In genomic region chr2:10784266-10784665, GRCm38 (mm10) we compare ENCODE assay signal across 19 mouse cellular contexts.
DNase-seq lines count a peak whose midpoint lies in the region; ATAC-seq and TF ChIP-seq lines count a peak whose summit lies in the region.
"Had no signal": no experiment of that assay in that cellular context is flagged by ENCODE, and none has a peak within 500 bp of the region (broad histone marks: within the 10 kb centered on the region; RNA-seq: fewer than 3 reads in every experiment).

No protein-coding gene starts in this region.

- H3K36me3 ChIP-seq in midbrain, embryonic 11.5 days (ENCODE audit: control insufficient read depth, insufficient read depth, low read length) = no peaks in the 10 kb centered on the region
- no peaks in the 10 kb centered on the region for H3K36me3 ChIP-seq in midbrain, postnatal 0 days (ENCODE audit: insufficient read depth, low read length)
- H3K36me3 ChIP-seq in stomach, embryonic 15.5 days = no peaks in the 10 kb centered on the region
- H3K36me3 ChIP-seq in stomach, postnatal 0 days (ENCODE audit: control insufficient read depth, insufficient read depth, low read length) = no peaks in the 10 kb centered on the region
- H3K36me3 ChIP-seq in myocyte (ENCODE audit: control insufficient read depth, insufficient read depth) = no peaks in the 10 kb centered on the region
- H3K36me3 ChIP-seq: heart, embryonic 13.5 days; hindbrain, embryonic 15.5 days had no signal

- no peaks in the 10 kb centered on the region for H3K9me3 ChIP-seq in midbrain, embryonic 11.5 days (ENCODE audit: control insufficient read depth, low read length)
- H3K9me3 ChIP-seq in midbrain, postnatal 0 days (ENCODE audit: low read length) = no peaks in the 10 kb centered on the region
- H3K9me3 ChIP-seq in stomach, embryonic 15.5 days = no peaks in the 10 kb centered on the region
- no peaks in the 10 kb centered on the region for H3K9me3 ChIP-seq in stomach, postnatal 0 days (ENCODE audit: control insufficient read depth, low read length)
- H3K9me3 ChIP-seq: heart, embryonic 13.5 days; hindbrain, embryonic 15.5 days had no signal

- H3K4me3 ChIP-seq in midbrain, embryonic 11.5 days (ENCODE audit: low read depth, low read length) = no peak overlapping the region
- no peak overlapping the region for H3K4me3 ChIP-seq in midbrain, postnatal 0 days (ENCODE audit: low read depth, low read length)
- H3K4me3 ChIP-seq in stomach, embryonic 15.5 days (replicated peaks) = no peak overlapping the region
- H3K4me3 ChIP-seq in stomach, postnatal 0 days (ENCODE audit: low read depth, low read length) = no peak overlapping the region
- H3K4me3 ChIP-seq in myocyte = no peak overlapping the region
- H3K4me3 ChIP-seq: heart, embryonic 13.5 days; hindbrain, embryonic 15.5 days had no signal

- H3K9ac ChIP-seq in midbrain, embryonic 11.5 days (ENCODE audit: low read length) = no peak overlapping the region
- no peak overlapping the region for H3K9ac ChIP-seq in midbrain, postnatal 0 days (replicated peaks; ENCODE audit: low read length, poor library complexity, severe bottlenecking)
- H3K9ac ChIP-seq in stomach, embryonic 15.5 days = no peak overlapping the region
- H3K9ac ChIP-seq in stomach, postnatal 0 days (ENCODE audit: low read length) = no peak overlapping the region
- H3K9ac ChIP-seq: heart, embryonic 13.5 days; hindbrain, embryonic 15.5 days had no signal

- H3ac ChIP-seq in myocyte (ENCODE audit: control insufficient read depth, insufficient read length) = no peak overlapping the region

- no peaks in the 10 kb centered on the region for H3K4me1 ChIP-seq in midbrain, embryonic 11.5 days (ENCODE audit: control insufficient read depth, insufficient read depth, low read length)
- H3K4me1 ChIP-seq in midbrain, postnatal 0 days (ENCODE audit: insufficient read depth, low read length) = no peaks in the 10 kb centered on the region
- no peaks in the 10 kb centered on the region for H3K4me1 ChIP-seq in stomach, embryonic 15.5 days
- no peaks in the 10 kb centered on the region for H3K4me1 ChIP-seq in stomach, postnatal 0 days (replicated peaks; ENCODE audit: control insufficient read depth, insufficient read depth)

- no peak overlapping the region for H3K4me2 ChIP-seq in midbrain, embryonic 11.5 days
- no peak overlapping the region for H3K4me2 ChIP-seq in midbrain, postnatal 0 days (ENCODE audit: low read depth, low read length, poor library complexity, severe bottlenecking)
- H3K4me2 ChIP-seq in stomach, embryonic 15.5 days = no peak overlapping the region
- no peak overlapping the region for H3K4me2 ChIP-seq in stomach, postnatal 0 days (replicated peaks; ENCODE audit: low read depth)
- peak overlapping the region; percentile 53 for H3K4me2 ChIP-seq in myocyte (ENCODE audit: low read depth)
- H3K4me2 ChIP-seq: heart, embryonic 13.5 days; hindbrain, embryonic 15.5 days had no signal

- DNase-seq in midbrain, embryonic 11.5 days (ENCODE audit: low spot score, missing footprints) = no peak
- DNase-seq in midbrain, postnatal 0 days (ENCODE audit: low spot score) = no peak
- DNase-seq in stomach, postnatal 0 days (ENCODE audit: low spot score) = no peak
- DNase-seq in R1 (ENCODE audit: low read depth, low spot score) = peak; percentile 17
- no peak for DNase-seq in cerebellum, adult 8-10 months
- DNase-seq in lung, adult 18-20 months = no peak
- DNase-seq: adrenal gland, postnatal 10 days; cerebellum, adult 11-12 months; cerebellum, adult 9-11 months; cerebellum, postnatal 36 days; gastrocnemius, postnatal 14 days; heart, postnatal 36 days had no signal

- no peak for TF ChIP-seq POLR2A in myocyte (IDR thresholded peaks at IDR 0.05; ENCODE audit: insufficient read length, low read depth)

- H3K27ac ChIP-seq in midbrain, embryonic 11.5 days (ENCODE audit: low read depth, low read length) = no peak overlapping the region
- H3K27ac ChIP-seq in midbrain, postnatal 0 days (ENCODE audit: low read depth, low read length) = no peak overlapping the region
- H3K27ac ChIP-seq in stomach, embryonic 15.5 days = no peak overlapping the region
- no peak overlapping the region for H3K27ac ChIP-seq in stomach, postnatal 0 days (replicated peaks)
- H3K27ac ChIP-seq: heart, embryonic 13.5 days; hindbrain, embryonic 15.5 days had no signal

- H3K27me3 ChIP-seq in midbrain, embryonic 11.5 days (ENCODE audit: control insufficient read depth, insufficient read depth, low read length) = no peaks in the 10 kb centered on the region
- no peaks in the 10 kb centered on the region for H3K27me3 ChIP-seq in midbrain, postnatal 0 days (ENCODE audit: insufficient read depth, low read length)
- H3K27me3 ChIP-seq in stomach, embryonic 15.5 days (replicated peaks) = no peaks in the 10 kb centered on the region
- H3K27me3 ChIP-seq in stomach, postnatal 0 days (ENCODE audit: control insufficient read depth, insufficient read depth, low read length) = no peaks in the 10 kb centered on the region
- H3K27me3 ChIP-seq in myocyte (ENCODE audit: control insufficient read depth, insufficient read depth, insufficient read length) = no peaks in the 10 kb centered on the region
- H3K27me3 ChIP-seq: heart, embryonic 13.5 days; hindbrain, embryonic 15.5 days had no signal

- peak; percentile 41; the same call in 1 of the 2 replicates for ATAC-seq in midbrain, embryonic 11.5 days (ENCODE audit: low FRiP score)
- ATAC-seq in midbrain, postnatal 0 days (ENCODE audit: low FRiP score) = no peak
- peak; percentile 45; the same call in 1 of the 2 replicates for ATAC-seq in stomach, embryonic 15.5 days (ENCODE audit: insufficient read depth, low FRiP score, low read depth)
- ATAC-seq in stomach, postnatal 0 days (ENCODE audit: low FRiP score, low TSS enrichment) = no peak
- ATAC-seq: CD4-positive, CD25-positive, alpha-beta regulatory T cell, adult 4 months; forebrain, embryonic 16.5 days; intestine, embryonic 16.5 days had no signal

- no peak for TF ChIP-seq EP300 in stomach, postnatal 0 days (optimal IDR thresholded peaks at IDR 0.05)

- H3K79me2 ChIP-seq in myocyte (ENCODE audit: control insufficient read depth, insufficient read depth) = no peaks in the 10 kb centered on the region

- 73% methylated on average over 1 of the region's 2 CpGs for WGBS in midbrain, embryonic 11.5 days
- 59% methylated on average over 1 of the region's 2 CpGs for WGBS in midbrain, postnatal 0 days
- WGBS in stomach, embryonic 15.5 days = 55% methylated on average over 1 of the region's 2 CpGs
- 57% methylated on average over 1 of the region's 2 CpGs for WGBS in stomach, postnatal 0 days

- no peak for TF ChIP-seq CTCF in midbrain, postnatal 0 days (IDR thresholded peaks at IDR 0.05)
- TF ChIP-seq CTCF in stomach, postnatal 0 days (IDR thresholded peaks at IDR 0.05; ENCODE audit: low read depth) = no peak

TF ChIP-seq in myocyte, 11 proteins besides CTCF, POLR2A, EP300 and RAD21:
- TF ChIP-seq TCF3 (IDR thresholded peaks at IDR 0.05; ENCODE audit: insufficient read length, low read depth) (no peak), TCF12 (IDR thresholded peaks at IDR 0.05; ENCODE audit: insufficient read depth, poor library complexity, severe bottlenecking) (no peak), MYOD1 (IDR thresholded peaks at IDR 0.05; ENCODE audit: control insufficient read depth in 1 of 3, insufficient read length in 2 of 3, low read depth in 2 of 3) (peak; percentile 34 to 91 (median 81)), REST (IDR thresholded peaks at IDR 0.05; ENCODE audit: insufficient read depth, insufficient read length) (no peak), SRF (IDR thresholded peaks at IDR 0.05; ENCODE audit: control insufficient read depth, insufficient read length, low read depth) (no peak), CEBPB (IDR thresholded peaks at IDR 0.05; ENCODE audit: insufficient read depth, poor library complexity, severe bottlenecking) (no peak)

Comparison
In these comparisons a context has a peak if more than half of its experiments do, and no peak if none do; other contexts are left out.
1. ATAC-seq: peak in midbrain, embryonic 11.5 days (single experiment) and stomach, embryonic 15.5 days (single experiment); none in midbrain, postnatal 0 days (single experiment) and stomach, postnatal 0 days (single experiment).